Mouse (Mus musculus): ENCODE results near the gene Lpcat1. TPM values are rescaled to one million over a fixed set of nuclear protein-coding genes. Genes with fewer than 3 reads are reported as not detected.

The Lpcat1 gene
- polyA plus RNA-seq (2011; ENCODE audit: insufficient read length, low read depth, missing spikeins), result 20.1 and 21.5 TPM in 2 replicates

DNA sequence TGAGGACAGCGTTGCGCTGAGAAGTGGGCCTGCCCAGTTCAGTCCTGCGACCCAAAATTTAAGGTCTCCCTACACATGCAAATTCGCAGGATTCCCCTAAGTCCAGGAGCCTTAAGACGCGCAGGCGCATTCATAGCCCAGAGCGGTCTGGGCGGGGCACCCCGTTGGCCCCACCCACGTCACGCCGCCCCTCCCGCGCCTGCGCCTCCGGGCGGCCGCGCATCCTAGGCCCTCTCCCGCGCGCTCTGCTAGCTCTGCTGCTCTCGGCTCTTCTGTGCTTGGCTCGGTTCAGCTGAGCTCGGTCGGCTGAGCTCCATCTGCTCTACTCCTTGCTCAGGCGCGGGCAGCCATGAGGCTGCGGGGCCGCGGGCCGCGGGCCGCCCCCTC, at the start of gene Lpcat1:
Gene Lpcat1, plus strand, starts transcription at position 164 of the 387 bp plus-strand sequence.
- TF ChIP-seq CTCF (IDR thresholded peaks at IDR 0.05; ENCODE audit: borderline replicate concordance, insufficient read depth, low read length) (no peak), POLR2A (IDR thresholded peaks at IDR 0.05; ENCODE audit: low read depth, low read length) (peak; percentile 92)
- 0 out of 2 replicates have a peak, but pooled peaks cover 2% of the 10 kb centered on the region for H3K4me1 ChIP-seq (ENCODE audit: control insufficient read depth, insufficient read depth, low read length)
- H3K4me3 ChIP-seq (ENCODE audit: insufficient read depth, low read length), result peak within 1 kb of the TSS; percentile 76
- peak within 1 kb of the TSS; percentile 75 for H3K27ac ChIP-seq (ENCODE audit: insufficient read depth, low read length)

- H3K27ac ChIP-seq (ENCODE audit: insufficient read depth, low read length), result no peak overlapping the region
- H3K4me3 ChIP-seq (ENCODE audit: insufficient read depth, low read length), result no peak overlapping the region
- TF ChIP-seq CTCF (IDR thresholded peaks at IDR 0.05; ENCODE audit: borderline replicate concordance, insufficient read depth, low read length) (no peak), POLR2A (IDR thresholded peaks at IDR 0.05; ENCODE audit: low read depth, low read length) (no peak)
- no peaks in the 10 kb centered on the region for H3K4me1 ChIP-seq (ENCODE audit: control insufficient read depth, insufficient read depth, low read length)
Observed at GRCm38 (mm10) chr13:73417478-73418220, 49.3 kb upstream of the Lpcat1 start.

DNA sequence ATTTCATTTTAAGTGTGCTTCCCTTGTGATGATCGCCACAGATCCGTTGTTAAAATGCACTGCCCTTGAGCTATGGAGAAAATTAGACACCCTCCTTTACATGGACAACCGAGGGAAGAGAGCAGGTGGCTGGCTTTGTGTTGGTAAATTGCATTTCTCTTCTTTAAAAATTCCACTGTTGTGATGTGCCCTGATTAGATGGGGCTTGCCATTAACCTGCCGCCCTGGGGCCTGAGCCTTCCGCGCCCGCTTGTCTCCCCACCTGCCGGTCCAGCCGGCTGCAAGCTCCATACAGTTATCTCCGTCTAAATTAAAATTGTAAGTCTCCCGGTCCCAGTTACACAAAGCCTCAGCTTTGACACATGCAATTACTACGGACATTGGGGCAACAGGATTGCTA, 48.7 kb upstream of the Lpcat1 start:
- no peak overlapping the region for H3K27ac ChIP-seq (ENCODE audit: insufficient read depth, low read length)
- TF ChIP-seq CTCF (IDR thresholded peaks at IDR 0.05; ENCODE audit: borderline replicate concordance, insufficient read depth, low read length), result no peak
- no peak for TF ChIP-seq POLR2A (IDR thresholded peaks at IDR 0.05; ENCODE audit: low read depth, low read length)
- H3K4me3 ChIP-seq (ENCODE audit: insufficient read depth, low read length), result no peak overlapping the region

GRCm38 (mm10) chr13:73419244-73419643, 47.8 kb upstream of the Lpcat1 start:
- no peak for TF ChIP-seq CTCF (IDR thresholded peaks at IDR 0.05; ENCODE audit: borderline replicate concordance, insufficient read depth, low read length)
- no peak for TF ChIP-seq POLR2A (IDR thresholded peaks at IDR 0.05; ENCODE audit: low read depth, low read length)
- Histone ChIP-seq H3K27ac (ENCODE audit: insufficient read depth, low read length) (no peak overlapping the region), H3K4me3 (ENCODE audit: insufficient read depth, low read length) (no peak overlapping the region), H3K4me1 (ENCODE audit: control insufficient read depth, insufficient read depth, low read length) (no peaks in the 10 kb centered on the region)

More for the DNA sequence above, 48.7 kb upstream of the Lpcat1 start:
- no peaks in the 10 kb centered on the region for H3K4me1 ChIP-seq (ENCODE audit: control insufficient read depth, insufficient read depth, low read length)

DNA sequence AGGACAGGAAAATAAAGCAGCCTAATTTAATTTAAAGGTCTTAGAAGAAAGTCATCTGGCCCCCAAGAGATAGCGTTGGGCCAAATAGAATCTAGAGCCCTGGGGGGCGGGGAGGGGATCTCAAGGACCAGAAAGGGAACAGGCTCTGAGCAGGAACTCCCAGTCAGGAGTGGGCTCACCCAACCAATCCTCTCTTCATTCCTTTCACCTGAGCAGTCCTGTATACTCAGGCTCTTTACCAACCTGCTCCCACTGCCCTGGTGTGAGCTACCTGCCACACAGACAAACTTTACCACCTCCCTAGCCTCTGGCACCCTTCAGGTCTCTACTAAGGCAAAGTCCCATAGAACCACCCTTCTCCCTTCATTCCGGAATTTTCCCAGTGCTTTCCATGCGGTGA, 44.0 kb upstream of the Lpcat1 start:
- no peak overlapping the region for H3K4me3 ChIP-seq (ENCODE audit: insufficient read depth, low read length)
- no peak overlapping the region for H3K27ac ChIP-seq (ENCODE audit: insufficient read depth, low read length)
- no peaks in the 10 kb centered on the region for H3K4me1 ChIP-seq (ENCODE audit: control insufficient read depth, insufficient read depth, low read length)
- TF ChIP-seq CTCF (IDR thresholded peaks at IDR 0.05; ENCODE audit: borderline replicate concordance, insufficient read depth, low read length) (no peak), POLR2A (IDR thresholded peaks at IDR 0.05; ENCODE audit: low read depth, low read length) (no peak)

- H3K27ac ChIP-seq (ENCODE audit: insufficient read depth, low read length), result no peak overlapping the region
- TF ChIP-seq POLR2A (IDR thresholded peaks at IDR 0.05; ENCODE audit: low read depth, low read length) (no peak), CTCF (IDR thresholded peaks at IDR 0.05; ENCODE audit: borderline replicate concordance, insufficient read depth, low read length) (no peak)
- H3K4me3 ChIP-seq (ENCODE audit: insufficient read depth, low read length), result no peak overlapping the region
- H3K4me1 ChIP-seq (ENCODE audit: control insufficient read depth, insufficient read depth, low read length), result no peaks in the 10 kb centered on the region
Observed at GRCm38 (mm10) chr13:73425035-73425434, 42.0 kb upstream of the Lpcat1 start.

DNA sequence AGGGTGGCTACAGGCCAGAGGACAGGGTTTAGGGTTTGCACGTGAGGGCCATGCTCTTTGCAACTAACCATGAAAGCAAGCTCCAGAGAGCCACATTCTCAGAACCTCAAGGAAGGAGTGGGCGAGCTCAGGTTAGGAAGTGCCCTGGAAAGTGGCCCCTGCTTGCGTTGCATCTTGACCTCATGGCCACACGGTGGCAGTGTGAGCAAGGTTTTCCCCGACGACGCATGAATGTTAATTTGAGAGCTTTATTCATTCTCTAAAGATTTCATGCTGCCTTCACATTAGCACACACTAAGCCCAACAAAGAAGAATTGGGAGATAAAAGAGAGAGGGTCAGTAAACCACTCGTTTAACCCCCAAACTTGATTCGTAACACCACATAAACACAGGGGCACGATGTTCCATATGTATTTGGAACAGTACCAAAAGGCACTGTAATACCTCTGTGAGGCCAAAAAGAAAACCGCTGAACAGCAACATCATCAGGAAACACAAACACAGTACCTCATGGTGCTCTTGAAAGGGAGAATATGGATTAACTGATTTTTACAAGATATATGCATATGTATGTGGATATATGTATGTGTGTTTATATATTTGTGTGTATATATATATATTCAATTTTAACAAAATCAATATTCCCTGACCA, 41.0 kb upstream of the Lpcat1 start:
- TF ChIP-seq CTCF (IDR thresholded peaks at IDR 0.05; ENCODE audit: borderline replicate concordance, insufficient read depth, low read length) (peak; percentile 95), POLR2A (IDR thresholded peaks at IDR 0.05; ENCODE audit: low read depth, low read length) (no peak)

DNA sequence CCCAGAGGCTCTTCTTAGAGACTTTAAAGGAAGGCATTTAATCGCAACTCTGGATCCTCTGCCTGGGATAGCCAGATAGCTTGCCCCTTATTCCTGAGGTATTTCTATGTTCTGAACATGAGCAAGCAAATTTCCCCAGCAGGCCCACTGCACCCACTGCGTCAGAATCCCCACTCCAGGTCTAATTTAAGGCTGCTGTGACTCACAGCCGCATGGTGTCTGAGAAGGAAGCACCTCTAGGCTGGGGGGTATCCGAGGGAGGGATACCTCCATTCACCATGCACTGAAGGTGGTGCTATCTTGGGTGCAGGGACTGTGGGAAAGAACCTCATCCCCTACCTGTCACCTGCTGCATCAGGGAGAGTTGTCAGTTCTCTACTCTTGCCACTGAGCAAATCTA, 40.4 kb upstream of the Lpcat1 start:
- TF ChIP-seq CTCF (IDR thresholded peaks at IDR 0.05; ENCODE audit: borderline replicate concordance, insufficient read depth, low read length) (no peak), POLR2A (IDR thresholded peaks at IDR 0.05; ENCODE audit: low read depth, low read length) (no peak)
- peaks cover 7% of the 10 kb centered on the region; the same call in 1 of the 2 replicates for H3K4me1 ChIP-seq (ENCODE audit: control insufficient read depth, insufficient read depth, low read length)
- no peak overlapping the region for H3K4me3 ChIP-seq (ENCODE audit: insufficient read depth, low read length)
- H3K27ac ChIP-seq (ENCODE audit: insufficient read depth, low read length), result no peak overlapping the region

More for the DNA sequence above, 41.0 kb upstream of the Lpcat1 start:
- H3K4me1 ChIP-seq (ENCODE audit: control insufficient read depth, insufficient read depth, low read length), result peaks cover 2% of the 10 kb centered on the region; the same call in 1 of the 2 replicates
- no peak overlapping the region for H3K27ac ChIP-seq (ENCODE audit: insufficient read depth, low read length)
- H3K4me3 ChIP-seq (ENCODE audit: insufficient read depth, low read length), result no peak overlapping the region

DNA sequence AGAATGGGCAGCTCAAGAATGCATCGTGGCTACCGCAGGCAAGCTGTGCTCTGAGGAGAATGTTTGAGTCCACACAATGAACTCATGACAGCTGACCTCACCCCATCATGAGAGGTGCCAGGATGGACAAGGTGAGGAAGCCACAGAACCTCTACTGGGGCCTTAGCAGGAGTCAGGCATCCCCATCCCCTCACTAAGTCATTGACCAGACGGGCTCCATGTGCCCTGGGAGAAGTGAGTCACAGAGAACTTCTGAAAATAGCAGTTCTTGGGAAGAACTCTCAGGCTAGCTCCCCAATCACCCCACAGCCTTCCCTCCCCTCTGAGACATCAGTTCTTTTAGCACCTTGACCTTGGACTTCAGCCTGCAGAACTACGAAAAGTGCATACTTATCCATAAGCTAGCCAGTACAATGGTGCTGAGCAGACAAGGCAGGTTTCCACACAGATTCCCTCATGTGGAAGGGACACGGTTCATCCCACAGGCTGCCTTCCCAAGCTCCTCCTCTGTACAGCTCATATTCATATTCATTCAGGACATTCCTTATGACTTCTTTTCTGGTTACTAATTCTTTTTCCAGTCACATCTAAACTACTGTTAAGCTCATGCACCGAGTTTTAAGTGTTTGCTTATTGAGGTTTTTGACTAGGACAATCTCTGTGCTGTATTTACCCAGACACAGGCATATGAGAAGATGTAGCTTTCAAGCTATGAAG, 37.2 kb upstream of the Lpcat1 start:
- H3K27ac ChIP-seq (ENCODE audit: insufficient read depth, low read length), result peak overlapping the region; percentile 55; the same call in 1 of the 2 replicates
- no peak for TF ChIP-seq CTCF (IDR thresholded peaks at IDR 0.05; ENCODE audit: borderline replicate concordance, insufficient read depth, low read length)
- no peak for TF ChIP-seq POLR2A (IDR thresholded peaks at IDR 0.05; ENCODE audit: low read depth, low read length)
- H3K4me1 ChIP-seq (ENCODE audit: control insufficient read depth, insufficient read depth, low read length), result peaks cover 8% of the 10 kb centered on the region; the same call in 1 of the 2 replicates
- H3K4me3 ChIP-seq (ENCODE audit: insufficient read depth, low read length), result no peak overlapping the region

Measured in embryonic fibroblast, embryonic 13.5 days (primary cell).